In the genomic region with DNA sequence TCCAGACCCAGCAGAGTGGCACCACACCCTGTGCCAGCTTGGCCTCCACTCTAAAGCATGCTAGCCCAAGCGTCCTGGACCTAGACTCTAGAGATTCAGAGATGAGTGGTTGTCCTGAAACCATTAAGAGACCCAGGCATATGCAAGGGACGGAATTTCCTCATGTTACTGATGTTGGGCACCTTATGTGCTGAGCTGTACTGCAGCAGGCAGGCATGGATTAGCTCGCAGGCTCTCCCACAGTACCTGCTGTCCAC, we compare ENCODE assay signal across 8 mouse cellular contexts. TPM values are rescaled to one million over a fixed set of nuclear protein-coding genes. Genes with fewer than 3 reads are reported as not detected.
DNase-seq lines count a peak whose midpoint lies in the region; ATAC-seq and TF ChIP-seq lines count a peak whose summit lies in the region.

No protein-coding gene starts in this region.

- ATAC-seq in kidney, embryonic 16.5 days (ENCODE audit: low FRiP score, low TSS enrichment): no peak
- ATAC-seq in embryonic facial prominence, embryonic 14.5 days (ENCODE audit: low read depth): no peak
- no peak for ATAC-seq in intestine, postnatal 0 days
- ATAC-seq in neural tube, embryonic 12.5 days (ENCODE audit: low FRiP score, low read depth): no peak
- no peak for ATAC-seq in inflammation-experienced regulatory T-cells, adult 6 months

- peak overlapping the region; percentile 90; the same call in 1 of the 2 replicates for H3K27ac ChIP-seq in kidney, embryonic 16.5 days (ENCODE audit: low read length)
- H3K27ac ChIP-seq in embryonic facial prominence, embryonic 14.5 days (replicated peaks; ENCODE audit: low read depth, low read length): peak overlapping the region; percentile 88
- H3K27ac ChIP-seq in intestine, postnatal 0 days (ENCODE audit: low read depth, low read length): 0 out of 2 replicates have a peak overlapping the region, but pooled peaks have one; percentile 29
- H3K27ac ChIP-seq in neural tube, embryonic 12.5 days: peak overlapping the region; percentile 23; the same call in 1 of the 2 replicates

- peaks cover 34% of the 10 kb centered on the region for H3K4me1 ChIP-seq in kidney, embryonic 16.5 days (ENCODE audit: insufficient read depth, low read length)
- peaks cover 30% of the 10 kb centered on the region for H3K4me1 ChIP-seq in embryonic facial prominence, embryonic 14.5 days (ENCODE audit: control insufficient read depth, insufficient read depth, low read length)
- no peaks in the 10 kb centered on the region; the same call in 1 of the 2 replicates for H3K4me1 ChIP-seq in intestine, postnatal 0 days (replicated peaks; ENCODE audit: control insufficient read depth, insufficient read depth, low read length)
- H3K4me1 ChIP-seq in neural tube, embryonic 12.5 days: peaks cover 29% of the 10 kb centered on the region

- 64% methylated on average over 3 of the region's 3 CpGs for WGBS in kidney, embryonic 16.5 days
- 51% methylated on average over 3 of the region's 3 CpGs for WGBS in embryonic facial prominence, embryonic 14.5 days
- 65% methylated on average over 3 of the region's 3 CpGs for WGBS in intestine, postnatal 0 days
- WGBS in neural tube, embryonic 12.5 days: 66% methylated on average over 3 of the region's 3 CpGs

- no peaks in the 10 kb centered on the region for H3K27me3 ChIP-seq in kidney, embryonic 16.5 days (ENCODE audit: insufficient read depth, low read length)
- no peaks in the 10 kb centered on the region for H3K27me3 ChIP-seq in embryonic facial prominence, embryonic 14.5 days (replicated peaks; ENCODE audit: control insufficient read depth, insufficient read depth, low read length)
- H3K27me3 ChIP-seq in intestine, postnatal 0 days (replicated peaks; ENCODE audit: control insufficient read depth, insufficient read depth, low read length): no peaks in the 10 kb centered on the region
- H3K27me3 ChIP-seq in neural tube, embryonic 12.5 days (replicated peaks): no peaks in the 10 kb centered on the region

- no peak for TF ChIP-seq CTCF in intestine, postnatal 0 days (IDR thresholded peaks at IDR 0.05; ENCODE audit: low read depth)

- DNase-seq in kidney, adult 8-10 months: no peak
- DNase-seq in embryonic facial prominence, embryonic 14.5 days (ENCODE audit: low spot score): no peak
- no peak for DNase-seq in layer of hippocampus, adult 18-20 months (ENCODE audit: low spot score in 2 of 2)
- DNase-seq in cerebellum, adult 11 months: no peak

- no peaks in the 10 kb centered on the region for H3K9me3 ChIP-seq in kidney, embryonic 16.5 days (ENCODE audit: low read length)
- no peaks in the 10 kb centered on the region for H3K9me3 ChIP-seq in embryonic facial prominence, embryonic 14.5 days (ENCODE audit: control insufficient read depth, low read length)
- no peaks in the 10 kb centered on the region for H3K9me3 ChIP-seq in intestine, postnatal 0 days (ENCODE audit: control insufficient read depth)
- no peaks in the 10 kb centered on the region for H3K9me3 ChIP-seq in neural tube, embryonic 12.5 days

- H3K4me3 ChIP-seq in kidney, embryonic 16.5 days (ENCODE audit: low read length): no peak overlapping the region
- H3K4me3 ChIP-seq in embryonic facial prominence, embryonic 14.5 days (ENCODE audit: low read depth, low read length): peak overlapping the region; percentile 85
- no peak overlapping the region for H3K4me3 ChIP-seq in intestine, postnatal 0 days (ENCODE audit: low read depth, low read length)
- 0 out of 2 replicates have a peak overlapping the region, but pooled peaks have one; percentile 65 for H3K4me3 ChIP-seq in neural tube, embryonic 12.5 days

- H3K4me2 ChIP-seq in kidney, embryonic 16.5 days (replicated peaks; ENCODE audit: low read depth, low read length): peak overlapping the region; percentile 97
- peak overlapping the region; percentile 95 for H3K4me2 ChIP-seq in embryonic facial prominence, embryonic 14.5 days (ENCODE audit: low read depth, low read length)
- peak overlapping the region; percentile 99 for H3K4me2 ChIP-seq in intestine, postnatal 0 days (replicated peaks; ENCODE audit: low read depth)
- H3K4me2 ChIP-seq in neural tube, embryonic 12.5 days (replicated peaks): peak overlapping the region; percentile 94

- H3K9ac ChIP-seq in kidney, embryonic 16.5 days (replicated peaks; ENCODE audit: low read length): no peak overlapping the region
- H3K9ac ChIP-seq in embryonic facial prominence, embryonic 14.5 days (ENCODE audit: low read depth, low read length): peak overlapping the region; percentile 90
- H3K9ac ChIP-seq in intestine, postnatal 0 days (ENCODE audit: low read depth, low read length): no peak overlapping the region
- peak overlapping the region; percentile 84 for H3K9ac ChIP-seq in neural tube, embryonic 12.5 days

- H3K36me3 ChIP-seq in kidney, embryonic 16.5 days (ENCODE audit: insufficient read depth, low read length): 0 out of 2 replicates have a peak, but pooled peaks cover 6% of the 10 kb centered on the region
- peaks cover 33% of the 10 kb centered on the region; the same call in 1 of the 2 replicates for H3K36me3 ChIP-seq in embryonic facial prominence, embryonic 14.5 days (ENCODE audit: control insufficient read depth, insufficient read depth, low read length)
- peaks cover 22% of the 10 kb centered on the region for H3K36me3 ChIP-seq in intestine, postnatal 0 days (ENCODE audit: control insufficient read depth, insufficient read depth)
- H3K36me3 ChIP-seq in neural tube, embryonic 12.5 days: peaks cover 20% of the 10 kb centered on the region

RNA-seq across cellular contexts. Expression of a gene that starts 0.8 kb away (rescaled TPM):
- 95.8 and 101 TPM in 2 replicates for polyA plus RNA-seq in kidney, embryonic 16.5 days (2015; fragmentation: Nextera tagmentation; extraction: Ambion mirVana)
- 117 and 123 TPM in 2 replicates for polyA plus RNA-seq in embryonic facial prominence, embryonic 14.5 days (2014; fragmentation: Nextera tagmentation; extraction: Ambion mirVana)
- polyA plus RNA-seq in intestine, postnatal 0 days (2015; fragmentation: Nextera tagmentation; extraction: Ambion mirVana): 63.1 and 64.6 TPM in 2 replicates
- 160 and 169 TPM in 2 replicates for polyA plus RNA-seq in neural tube, embryonic 12.5 days (2016; fragmentation: Nextera tagmentation; extraction: Ambion mirVana)
- 100 to 1,000 TPM in 1 of 3 experiments, 10 to 100 TPM in 2; 51.9 to 107 (median 70.2) TPM for polyA plus RNA-seq in inflammation-experienced regulatory T-cells, adult 6 months (2017; shearing (Covaris generic))
- 100 to 1,000 TPM; 286 to 300 TPM for total RNA-seq in layer of hippocampus, adult 18-20 months (2021)

RNA-seq across cellular contexts. Expression of a gene that starts 5.4 kb away (rescaled TPM):
- polyA plus RNA-seq in kidney, embryonic 16.5 days (2015; fragmentation: Nextera tagmentation; extraction: Ambion mirVana): 0.29 and 0.78 TPM in 2 replicates
- polyA plus RNA-seq in embryonic facial prominence, embryonic 14.5 days (2014; fragmentation: Nextera tagmentation; extraction: Ambion mirVana): 0.24 and 0.35 TPM in 2 replicates
- polyA plus RNA-seq in intestine, postnatal 0 days (2015; fragmentation: Nextera tagmentation; extraction: Ambion mirVana): 0.17 TPM in 2 replicates
- polyA plus RNA-seq in neural tube, embryonic 12.5 days (2016; fragmentation: Nextera tagmentation; extraction: Ambion mirVana): 0.68 and 0.72 TPM in 2 replicates
- polyA plus RNA-seq in inflammation-experienced regulatory T-cells, adult 6 months (2017; shearing (Covaris generic)): 1 to 10 TPM; 2.1 to 3.9 (median 3.7) TPM
- total RNA-seq in layer of hippocampus, adult 18-20 months (2021): under 1 TPM; 0.56 to 0.64 TPM

RNA-seq across cellular contexts. Expression of a gene that starts 9.8 kb away (rescaled TPM):
- polyA plus RNA-seq in kidney, embryonic 16.5 days (2015; fragmentation: Nextera tagmentation; extraction: Ambion mirVana): 1.8 and 2.0 TPM in 2 replicates
- 2.1 and 5.1 TPM in 2 replicates for polyA plus RNA-seq in embryonic facial prominence, embryonic 14.5 days (2014; fragmentation: Nextera tagmentation; extraction: Ambion mirVana)
- 13.9 and 14.6 TPM in 2 replicates for polyA plus RNA-seq in intestine, postnatal 0 days (2015; fragmentation: Nextera tagmentation; extraction: Ambion mirVana)
- polyA plus RNA-seq in neural tube, embryonic 12.5 days (2016; fragmentation: Nextera tagmentation; extraction: Ambion mirVana): 1.3 and 2.0 TPM in 2 replicates
- polyA plus RNA-seq in inflammation-experienced regulatory T-cells, adult 6 months (2017; shearing (Covaris generic)): 100 to 1,000 TPM in 2 of 3 experiments, 10 to 100 TPM in 1; 97.0 to 604 (median 276) TPM
- 1 to 10 TPM; 2.2 to 4.6 TPM for total RNA-seq in layer of hippocampus, adult 18-20 months (2021)

RNA-seq across cellular contexts. Expression of a gene that starts 16.4 kb away (rescaled TPM):
- 267 and 271 TPM in 2 replicates for polyA plus RNA-seq in kidney, embryonic 16.5 days (2015; fragmentation: Nextera tagmentation; extraction: Ambion mirVana)
- polyA plus RNA-seq in embryonic facial prominence, embryonic 14.5 days (2014; fragmentation: Nextera tagmentation; extraction: Ambion mirVana): 214 and 256 TPM in 2 replicates
- 134 and 135 TPM in 2 replicates for polyA plus RNA-seq in intestine, postnatal 0 days (2015; fragmentation: Nextera tagmentation; extraction: Ambion mirVana)
- 293 and 310 TPM in 2 replicates for polyA plus RNA-seq in neural tube, embryonic 12.5 days (2016; fragmentation: Nextera tagmentation; extraction: Ambion mirVana)
- 100 to 1,000 TPM; 118 to 168 (median 129) TPM for polyA plus RNA-seq in inflammation-experienced regulatory T-cells, adult 6 months (2017; shearing (Covaris generic))
- total RNA-seq in layer of hippocampus, adult 18-20 months (2021): 10 to 100 TPM; 48.9 to 54.5 TPM

RNA-seq across cellular contexts. Expression of a gene that starts 16.5 kb away (rescaled TPM):
- 77.9 and 79.5 TPM in 2 replicates for polyA plus RNA-seq in kidney, embryonic 16.5 days (2015; fragmentation: Nextera tagmentation; extraction: Ambion mirVana)
- 61.9 and 62.3 TPM in 2 replicates for polyA plus RNA-seq in embryonic facial prominence, embryonic 14.5 days (2014; fragmentation: Nextera tagmentation; extraction: Ambion mirVana)
- 131 and 142 TPM in 2 replicates for polyA plus RNA-seq in intestine, postnatal 0 days (2015; fragmentation: Nextera tagmentation; extraction: Ambion mirVana)
- 79.0 and 79.6 TPM in 2 replicates for polyA plus RNA-seq in neural tube, embryonic 12.5 days (2016; fragmentation: Nextera tagmentation; extraction: Ambion mirVana)
- polyA plus RNA-seq in inflammation-experienced regulatory T-cells, adult 6 months (2017; shearing (Covaris generic)): 10 to 100 TPM; 15.9 to 20.8 (median 17.2) TPM
- total RNA-seq in layer of hippocampus, adult 18-20 months (2021): 100 to 1,000 TPM; 174 to 194 TPM

Comparison
In these comparisons a context has a peak if more than half of its experiments do, and no peak if none do; other contexts are left out.
1. H3K27ac ChIP-seq: peak in every context shown above with its lines; median percentile 90 in kidney, embryonic 16.5 days; 88 in embryonic facial prominence, embryonic 14.5 days; 29 in intestine, postnatal 0 days; 23 in neural tube, embryonic 12.5 days.
2. H3K4me3 ChIP-seq: peak in embryonic facial prominence, embryonic 14.5 days (single experiment) and neural tube, embryonic 12.5 days (single experiment); none in kidney, embryonic 16.5 days (single experiment) and intestine, postnatal 0 days (single experiment).
3. H3K9ac ChIP-seq: peak in embryonic facial prominence, embryonic 14.5 days (single experiment) and neural tube, embryonic 12.5 days (single experiment); none in kidney, embryonic 16.5 days (single experiment) and intestine, postnatal 0 days (single experiment).
4. Peak in every context shown above with its lines, with median percentiles within 50 percentile points of each other: H3K4me2 ChIP-seq.